Mouse (Mus musculus) intestine, embryonic 16.5 days (tissue): ENCODE results near the gene Tmem8b. TPM values are rescaled to one million over a fixed set of nuclear protein-coding genes. Genes with fewer than 3 reads are reported as not detected.
A peak's percentile ranks its signal among the peaks of the same experiment; 100 is the strongest.

Experiments used
- ATAC-seq: fragments of 200-750 bp; cut with Nextera tagmentation; 2 replicates; pipeline ENCODE4 v1.8.0; 2017; ENCODE audit warnings: moderate TSS enrichment, moderate library complexity
- H3K27ac ChIP-seq: fragments of 300-500 bp; sonication (generic); 2 replicates; pipeline ENCODE4 v1.5.1; 2014; ENCODE audit warnings: mild to moderate bottlenecking, low read length
- H3K27me3 ChIP-seq: fragments of 300-500 bp; sonication (generic); replicated peaks from 2 replicates; pipeline ENCODE4 v1.6.1; 2014; ENCODE audit warnings: low read length, control low read depth, mixed read lengths; ENCODE audit not compliant: control insufficient read depth, insufficient read depth
- H3K36me3 ChIP-seq: fragments of 300-500 bp; sonication (generic); 2 replicates; pipeline ENCODE4 v1.6.1; 2014; ENCODE audit warnings: low read length, control low read depth; ENCODE audit not compliant: control insufficient read depth, insufficient read depth
- H3K4me1 ChIP-seq: fragments of 300-500 bp; sonication (generic); 2 replicates; pipeline ENCODE4 v1.6.1; 2014; ENCODE audit warnings: low read length, control low read depth, mixed read lengths; ENCODE audit not compliant: control insufficient read depth, insufficient read depth
- H3K4me2 ChIP-seq: fragments of 300-500 bp; sonication (generic); 2 replicates; pipeline ENCODE4 v1.6.1; 2014; ENCODE audit warnings: low read depth, low read length, control low read depth
- H3K4me3 ChIP-seq: fragments of 300-500 bp; sonication (generic); 2 replicates; pipeline ENCODE4 v1.5.1; 2014; ENCODE audit warnings: mild to moderate bottlenecking, low read length
- H3K9ac ChIP-seq: fragments of 300-500 bp; sonication (generic); 2 replicates; pipeline ENCODE4 v1.6.1; 2014; ENCODE audit warnings: low read depth, low read length
- H3K9me3 ChIP-seq: fragments of 300-500 bp; sonication (generic); 2 replicates; pipeline ENCODE4 v1.6.1; 2016; ENCODE audit warnings: low read length, control low read depth; ENCODE audit not compliant: control insufficient read depth
- WGBS: fragments of 180-500 bp; shearing (Covaris S2); extraction: QIAGEN DNeasy Blood & Tissue Kit; methylation state at CpG from one replicate; pipeline ENCODE4 v1.1.7; 2014; 5-methylcytosine and 5-hydroxymethylcytosine counted together
- polyA plus RNA-seq: library from polyadenylated mRNA; unstranded; fragments of >200 nt; fragmentation: Nextera tagmentation; extraction: Ambion mirVana; gene quantifications from 2 replicates; pipeline ENCODE4 v1.2.1, GENCODE M21; 2015

Gene Tmem8b
- polyA plus RNA-seq, 1 experiment from 2014 or later: 3.4 TPM

GRCm38 (mm10) chr4:43678541-43678940 lies 9.8 kb downstream of the Tmem8b start:
- H3K36me3 ChIP-seq: no peaks in the 10 kb centered on the region
- H3K27me3 ChIP-seq: no peaks in the 10 kb centered on the region
- no peak overlapping the region for H3K9ac ChIP-seq
- no peak overlapping the region for H3K4me3 ChIP-seq
- no peak overlapping the region for H3K27ac ChIP-seq
- H3K9me3 ChIP-seq: no peaks in the 10 kb centered on the region
- 86% methylated on average over 6 of the region's 6 CpGs for WGBS
- no peak for ATAC-seq
- H3K4me2 ChIP-seq: no peak overlapping the region
- H3K4me1 ChIP-seq: no peaks in the 10 kb centered on the region; the same call in 1 of the 2 replicates

DNA sequence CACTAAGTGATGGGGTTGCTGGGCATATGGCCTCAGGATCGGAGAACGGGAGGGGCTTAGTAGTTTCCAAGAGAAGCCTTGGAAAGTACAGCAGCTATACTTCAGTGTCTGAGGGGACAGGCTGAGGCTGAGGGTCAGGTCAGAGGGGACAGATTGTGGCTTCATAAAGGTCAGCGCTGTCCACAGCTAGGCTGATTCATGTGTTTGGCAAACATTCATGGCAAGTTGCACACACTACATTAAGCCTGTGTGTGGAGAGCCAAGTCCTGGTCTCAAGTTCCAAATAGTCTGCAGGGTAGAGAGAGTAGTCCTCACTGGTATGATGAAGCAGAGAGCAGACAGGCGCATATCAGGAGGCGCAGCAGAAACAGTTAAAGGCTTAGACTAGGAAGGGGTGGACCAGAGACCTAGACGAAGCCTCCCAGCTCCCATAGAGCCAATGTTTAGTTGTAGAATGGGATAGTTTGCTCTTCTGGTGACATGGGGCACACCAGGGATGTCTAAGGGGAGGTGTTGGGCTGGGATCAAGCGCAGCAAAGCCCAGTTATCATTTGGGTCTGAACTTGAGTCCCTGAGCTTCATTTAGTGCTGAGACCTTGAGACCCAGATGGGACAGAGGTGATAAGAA lies 10.8 kb downstream of the Tmem8b start:
- Histone ChIP-seq H3K27ac (no peak overlapping the region), H3K36me3 (no peaks in the 10 kb centered on the region), H3K9ac (no peak overlapping the region), H3K9me3 (no peaks in the 10 kb centered on the region), H3K4me3 (no peak overlapping the region), H3K27me3 (no peaks in the 10 kb centered on the region), H3K4me1 (no peaks in the 10 kb centered on the region; the same call in 1 of the 2 replicates), H3K4me2 (no peak overlapping the region)
- no peak for ATAC-seq
- 81% methylated on average over 7 of the region's 7 CpGs for WGBS

DNA sequence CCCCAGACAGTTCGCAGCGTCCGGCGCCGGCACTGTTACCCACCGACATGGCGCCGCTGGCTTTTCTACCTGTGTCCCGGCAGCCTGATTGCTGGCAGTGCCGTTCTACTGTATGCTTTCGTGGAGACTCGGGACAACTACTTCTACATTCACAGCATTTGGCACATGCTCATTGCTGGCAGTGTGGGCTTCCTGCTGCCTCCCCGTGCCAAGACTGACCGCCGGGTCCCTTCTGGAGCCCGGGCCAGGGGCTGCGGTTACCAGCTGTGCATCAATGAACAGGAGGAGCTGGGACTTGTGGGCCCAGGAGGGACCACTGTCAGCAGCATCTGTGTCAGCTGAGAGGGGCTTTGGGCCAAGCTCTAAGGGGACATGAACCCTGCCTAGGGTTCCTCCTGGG lies 21.2 kb downstream of the Tmem8b start:
- Histone ChIP-seq H3K27me3 (no peaks in the 10 kb centered on the region), H3K9me3 (no peaks in the 10 kb centered on the region), H3K9ac (no peak overlapping the region), H3K4me3 (no peak overlapping the region), H3K4me1 (no peaks in the 10 kb centered on the region; the same call in 1 of the 2 replicates), H3K27ac (no peak overlapping the region), H3K36me3 (no peaks in the 10 kb centered on the region), H3K4me2 (no peak overlapping the region)
- 92% methylated on average over 17 of the region's 17 CpGs for WGBS
- ATAC-seq: no peak

DNA sequence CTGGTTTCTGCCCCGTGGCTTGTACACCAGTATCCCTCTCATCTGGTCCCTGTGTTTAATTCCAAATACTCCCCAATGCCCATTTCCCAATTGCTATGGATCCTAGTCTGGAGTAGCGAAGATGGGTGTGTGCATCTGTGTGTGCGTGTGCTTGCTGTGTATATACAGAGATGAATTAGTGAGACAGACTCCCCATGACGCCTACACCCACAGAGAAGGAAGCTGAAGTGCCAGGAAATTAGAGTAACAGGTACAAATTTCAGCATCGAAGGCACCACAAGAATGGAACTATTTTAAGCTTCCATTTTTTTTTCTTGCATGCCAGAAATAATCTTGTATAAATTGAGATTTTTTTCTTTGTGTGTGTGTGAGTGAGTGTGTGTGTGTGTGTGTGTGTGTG lies 22.3 kb downstream of the Tmem8b start:
- Histone ChIP-seq H3K9me3 (no peaks in the 10 kb centered on the region), H3K4me3 (no peak overlapping the region), H3K4me2 (no peak overlapping the region), H3K9ac (no peak overlapping the region), H3K4me1 (peaks cover 7% of the 10 kb centered on the region; the same call in 1 of the 2 replicates), H3K27ac (no peak overlapping the region), H3K36me3 (no peaks in the 10 kb centered on the region), H3K27me3 (no peaks in the 10 kb centered on the region)
- no peak for ATAC-seq
- whole genome bisulfite sequencing: 80% methylated on average over 5 of the region's 5 CpGs

DNA sequence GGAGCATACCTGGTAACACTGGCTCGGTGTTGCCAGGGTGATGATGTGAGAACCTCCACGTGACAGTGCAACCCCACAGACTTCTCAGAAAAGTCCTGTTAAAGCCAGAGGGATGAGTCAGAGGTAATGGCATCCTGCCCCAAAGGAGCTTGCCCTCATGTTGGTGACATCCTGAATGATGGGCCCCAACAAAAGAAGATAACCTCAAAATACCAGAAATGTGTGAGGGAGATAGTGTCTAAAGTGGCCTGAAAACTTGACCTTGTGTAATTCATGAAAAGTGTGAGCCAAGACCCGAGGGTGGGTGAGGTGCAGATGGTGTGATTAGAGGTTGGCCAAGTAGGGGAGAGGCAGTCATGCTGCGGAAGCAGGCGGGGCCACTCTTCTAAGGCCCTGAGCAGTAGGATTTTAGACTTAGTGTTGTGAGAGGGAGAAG lies 25.1 kb downstream of the Tmem8b start:
- Histone ChIP-seq H3K9me3 (no peaks in the 10 kb centered on the region), H3K4me1 (peaks cover 7% of the 10 kb centered on the region; the same call in 1 of the 2 replicates), H3K4me3 (no peak overlapping the region), H3K27me3 (no peaks in the 10 kb centered on the region), H3K4me2 (no peak overlapping the region), H3K9ac (no peak overlapping the region), H3K36me3 (no peaks in the 10 kb centered on the region), H3K27ac (no peak overlapping the region)
- 68% methylated on average over 5 of the region's 5 CpGs for WGBS
- ATAC-seq: no peak

DNA sequence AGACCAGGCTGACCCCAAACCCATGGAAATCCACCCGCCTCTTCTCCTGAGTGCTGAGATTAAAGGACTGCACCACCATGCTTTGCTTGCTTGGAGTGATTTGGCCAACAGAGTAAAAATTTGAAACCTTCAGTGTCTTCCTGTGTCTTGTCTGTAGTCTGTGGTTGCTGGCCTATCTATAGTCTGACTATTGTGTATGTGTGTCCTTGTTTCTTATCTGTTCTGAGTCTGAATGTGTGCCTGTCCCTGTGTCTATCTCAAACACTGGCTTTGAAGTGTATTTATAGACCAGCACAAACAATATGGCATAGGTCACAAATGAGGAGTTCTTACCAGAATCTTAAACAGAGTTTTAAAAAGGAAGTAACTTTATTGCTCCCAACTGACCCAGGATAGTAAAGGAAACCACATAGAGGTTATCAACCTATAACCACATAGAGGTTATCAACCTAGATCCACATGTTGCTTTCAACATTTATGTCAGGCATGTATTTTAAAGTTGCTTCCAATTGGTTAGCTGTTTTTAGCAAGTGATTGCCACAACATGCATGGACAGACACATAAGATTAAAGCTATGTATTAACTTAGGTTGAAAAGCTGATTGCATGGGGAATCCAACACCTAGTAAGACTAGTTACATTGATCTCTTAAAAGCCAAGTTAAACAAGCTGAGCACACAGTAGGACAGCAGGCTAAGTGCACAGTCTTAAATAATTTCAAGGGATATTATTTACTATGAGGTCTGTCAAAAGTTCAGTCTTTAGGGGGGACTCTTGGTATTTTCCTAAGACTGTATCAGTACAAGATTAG lies 25.9 kb downstream of the Tmem8b start:
- H3K9me3 ChIP-seq: no peaks in the 10 kb centered on the region
- no peaks in the 10 kb centered on the region for H3K27me3 ChIP-seq
- H3K9ac ChIP-seq: no peak overlapping the region
- H3K36me3 ChIP-seq: no peaks in the 10 kb centered on the region
- H3K4me3 ChIP-seq: no peak overlapping the region
- 88% methylated on average over 1 of the region's 1 CpGs for WGBS
- H3K4me1 ChIP-seq: peaks cover 7% of the 10 kb centered on the region; the same call in 1 of the 2 replicates
- no peak; the same call in 1 of the 2 replicates for ATAC-seq
- H3K4me2 ChIP-seq: no peak overlapping the region
- H3K27ac ChIP-seq: no peak overlapping the region

DNA sequence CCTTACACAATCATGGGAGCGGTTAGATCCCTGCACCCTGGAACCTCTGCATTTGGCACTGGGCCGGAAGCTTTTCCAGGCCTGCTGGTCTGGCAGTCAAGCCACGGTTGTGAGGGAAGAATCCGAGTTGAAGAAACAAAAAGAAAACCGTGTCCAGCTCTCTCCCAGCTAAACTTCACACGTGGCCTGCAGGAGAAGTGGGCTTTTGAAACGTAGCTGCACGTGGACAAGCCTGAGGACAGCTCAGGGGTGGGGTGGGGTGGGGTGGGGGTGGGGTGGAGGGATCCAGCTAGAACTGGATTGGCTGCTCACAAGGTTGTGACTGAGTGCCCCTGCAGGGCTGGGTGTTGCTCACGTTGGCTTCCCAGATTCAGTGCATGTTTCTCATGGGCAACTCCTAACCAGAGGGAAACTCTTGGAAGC lies 26.5 kb downstream of the Tmem8b start:
- H3K36me3 ChIP-seq: no peaks in the 10 kb centered on the region
- ATAC-seq: peak; percentile 81
- no peak overlapping the region for H3K27ac ChIP-seq
- H3K4me1 ChIP-seq: peaks cover 7% of the 10 kb centered on the region; the same call in 1 of the 2 replicates
- no peaks in the 10 kb centered on the region for H3K9me3 ChIP-seq
- no peaks in the 10 kb centered on the region for H3K27me3 ChIP-seq
- H3K9ac ChIP-seq: no peak overlapping the region
- H3K4me2 ChIP-seq: no peak overlapping the region
- no peak overlapping the region for H3K4me3 ChIP-seq
- 23% methylated on average over 9 of the region's 9 CpGs for WGBS

DNA sequence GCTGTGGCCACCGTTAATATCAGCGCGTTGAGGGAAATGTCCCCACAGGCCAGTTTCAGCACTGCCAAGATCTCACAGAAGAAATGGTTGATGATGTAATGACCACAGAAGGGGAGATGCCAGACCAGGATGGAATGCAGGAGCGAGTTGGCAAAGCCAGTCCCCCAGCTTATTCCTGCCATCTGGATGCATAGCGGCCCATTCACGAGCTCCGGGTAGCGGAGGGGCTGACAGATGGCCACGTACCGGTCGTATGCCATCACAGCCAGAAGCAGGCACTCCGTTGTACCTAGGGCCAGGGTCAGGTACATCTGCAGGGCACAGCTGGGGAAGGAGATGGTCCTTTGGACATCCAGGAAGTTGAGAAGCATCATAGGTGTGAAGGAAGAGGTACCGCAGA lies 27.8 kb downstream of the Tmem8b start:
- Histone ChIP-seq H3K4me2 (no peak overlapping the region), H3K36me3 (no peaks in the 10 kb centered on the region), H3K27ac (no peak overlapping the region), H3K4me3 (no peak overlapping the region), H3K9ac (no peak overlapping the region), H3K27me3 (no peaks in the 10 kb centered on the region), H3K4me1 (peaks cover 7% of the 10 kb centered on the region; the same call in 1 of the 2 replicates), H3K9me3 (no peaks in the 10 kb centered on the region)
- WGBS: 90% methylated on average over 13 of the region's 13 CpGs
- ATAC-seq: no peak

GRCm38 (mm10) chr4:43700707-43701106 lies 31.9 kb downstream of the Tmem8b start, which contains the start of gene Olfr70:
TSS of gene Olfr70 (minus strand) at chr4:43700807.
- Histone ChIP-seq H3K4me3 (no peak within 1 kb of the TSS), H3K27ac (no peak within 1 kb of the TSS), H3K36me3 (no peaks in the 10 kb centered on the region), H3K4me2 (no peak within 1 kb of the TSS), H3K27me3 (no peaks in the 10 kb centered on the region), H3K9me3 (no peaks in the 10 kb centered on the region), H3K4me1 (0 out of 2 replicates have a peak, but pooled peaks cover under 1% of the 10 kb centered on the region), H3K9ac (no peak within 1 kb of the TSS)
- WGBS: 78% methylated on average over 6 of the region's 6 CpGs
- no peak for ATAC-seq
